18 mouse cellular contexts compared by ENCODE assay signal in the genomic region with DNA sequence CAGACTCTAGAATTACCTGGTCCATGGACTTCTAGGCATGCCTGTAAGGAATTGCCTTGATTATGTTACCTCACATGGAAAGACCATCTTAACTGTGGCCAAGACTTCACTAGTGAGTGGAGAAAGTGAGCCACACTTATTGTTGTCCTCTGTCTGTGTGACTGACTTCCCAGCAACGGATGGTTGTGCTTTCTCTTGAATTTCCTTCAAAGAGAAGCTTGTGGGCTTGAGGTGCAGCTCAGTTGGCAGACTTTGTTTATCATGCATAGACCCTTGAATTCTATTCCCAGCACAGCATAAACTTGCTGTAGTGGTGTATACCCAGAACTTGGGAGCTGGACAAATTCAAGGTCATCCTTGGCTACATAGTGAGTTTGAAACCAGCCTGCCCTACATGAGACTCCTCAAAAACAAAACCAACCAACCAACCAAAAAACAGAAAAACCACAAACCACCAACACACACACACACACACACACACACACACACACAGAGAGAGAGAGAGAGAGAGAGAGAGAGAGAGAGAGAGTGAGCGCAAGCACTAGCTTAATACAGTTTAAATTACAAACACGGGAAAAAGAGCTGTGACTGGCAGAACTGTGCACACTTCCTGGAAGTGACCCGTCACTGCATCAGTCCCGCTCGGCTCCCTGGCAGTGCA. TPM values are rescaled to one million over a fixed set of nuclear protein-coding genes. Genes with fewer than 3 reads are reported as not detected.
DNase-seq lines count a peak whose midpoint lies in the region; ATAC-seq and TF ChIP-seq lines count a peak whose summit lies in the region.
"Had no signal": no experiment of that assay in that cellular context is flagged by ENCODE, and none has a peak within 500 bp of the region (broad histone marks: within the 10 kb centered on the region; RNA-seq: fewer than 3 reads in every experiment).

No protein-coding gene starts in this region.

- H3K4me3 ChIP-seq in bone marrow, adult 2 months (replicated peaks; ENCODE audit: control insufficient read depth, low read depth, low read length) = no peak overlapping the region
- H3K4me3 ChIP-seq in cerebellum, adult 2 months (replicated peaks; ENCODE audit: insufficient read depth, low read depth, low read length) = no peak overlapping the region
- H3K4me3 ChIP-seq: embryonic facial prominence, embryonic 12.5 days; heart, embryonic 15.5 days; limb, embryonic 13.5 days; lung, embryonic 15.5 days; stomach, embryonic 15.5 days had no signal

- peak; percentile 81 for DNase-seq in heart, adult 11 months
- DNase-seq in heart, postnatal 25 days (ENCODE audit: low spot score) = no peak
- peak; percentile 72 for DNase-seq in thymus, postnatal 0 days (ENCODE audit: low spot score)
- no peak for DNase-seq in frontal cortex, postnatal 10 days (ENCODE audit: low spot score in 2 of 2)
- DNase-seq in layer of hippocampus, postnatal 10 days (ENCODE audit: low spot score in 2 of 2) = no peak
- DNase-seq in cerebellum, adult 2 months = no peak
- DNase-seq: cerebellum, postnatal 14 days; gastrocnemius, postnatal 14 days; kidney, postnatal 10 days; midbrain, embryonic 14.5 days had no signal

- 10% methylated on average over 6 of the region's 6 CpGs for WGBS in bone marrow, adult 2 months
- 85% methylated on average over 6 of the region's 6 CpGs for WGBS in cerebellum, adult 2 months

- no peaks in the 10 kb centered on the region for H3K27me3 ChIP-seq in cerebellum, adult 2 months (ENCODE audit: control insufficient read depth, insufficient read depth, low read length)
- H3K27me3 ChIP-seq: embryonic facial prominence, embryonic 12.5 days; heart, embryonic 15.5 days; limb, embryonic 13.5 days; lung, embryonic 15.5 days; stomach, embryonic 15.5 days had no signal

- no peak for TF ChIP-seq CTCF in bone marrow, adult 2 months (IDR thresholded peaks at IDR 0.05; ENCODE audit: control insufficient read depth, insufficient read depth, low read length)
- TF ChIP-seq CTCF in cerebellum, adult 2 months (IDR thresholded peaks at IDR 0.05; ENCODE audit: borderline replicate concordance, insufficient read depth, low read depth, low read length) = no peak

- TF ChIP-seq POLR2A in bone marrow, adult 2 months (IDR thresholded peaks at IDR 0.05; ENCODE audit: borderline replicate concordance, control insufficient read depth, low read depth, low read length) = 0 out of 2 replicates have a peak, but pooled peaks have one; percentile 43
- no peak for TF ChIP-seq POLR2A in cerebellum, adult 2 months (IDR thresholded peaks at IDR 0.05; ENCODE audit: borderline replicate concordance, insufficient read depth, low read length)

- intact Hi-C loops in heart, postnatal 25 days (cut with DNase I) = no loop called here

- H3K27ac ChIP-seq in bone marrow, adult 2 months (ENCODE audit: control insufficient read depth, insufficient read depth, low read depth, low read length, poor library complexity) = peak overlapping the region; percentile 21
- H3K27ac ChIP-seq in cerebellum, adult 2 months (ENCODE audit: insufficient read depth, low read length) = no peak overlapping the region
- H3K27ac ChIP-seq: embryonic facial prominence, embryonic 12.5 days; heart, embryonic 15.5 days; limb, embryonic 13.5 days; lung, embryonic 15.5 days; stomach, embryonic 15.5 days had no signal

- peak; percentile 69 for ATAC-seq in megakaryocyte progenitor cell, adult 5-6 weeks (replicated peaks; ENCODE audit: poor library complexity)
- ATAC-seq: intestine, embryonic 16.5 days had no signal

- no peaks in the 10 kb centered on the region for H3K4me1 ChIP-seq in bone marrow, adult 2 months (ENCODE audit: control insufficient read depth, insufficient read depth, low read length)
- H3K4me1 ChIP-seq in cerebellum, adult 2 months (ENCODE audit: control insufficient read depth, insufficient read depth, low read length) = peaks cover 18% of the 10 kb centered on the region; the same call in 1 of the 2 replicates
- H3K4me1 ChIP-seq: embryonic facial prominence, embryonic 12.5 days; limb, embryonic 13.5 days; lung, embryonic 15.5 days; stomach, embryonic 15.5 days had no signal

RNA-seq across cellular contexts. Expression of a gene that starts 26.1 kb away (rescaled TPM):
- 10 to 100 TPM; 20.5 to 26.0 TPM for total RNA-seq in heart, postnatal 25 days (2021)
- 11.8 and 20.1 TPM in 2 replicates for polyA plus RNA-seq in bone marrow, adult 2 months (2011; ENCODE audit: insufficient read depth, insufficient read length, low replicate concordance, missing spikeins)
- total RNA-seq in megakaryocyte progenitor cell, adult 5-6 weeks (2015) = 26.3 and 28.4 TPM in 2 replicates
- total RNA-seq in megakaryocyte progenitor cell, adult 5-6 weeks (2017) = 10.9 and 12.6 TPM in 2 replicates
- 58.7 and 61.6 TPM in 2 replicates for polyA plus RNA-seq in thymus, postnatal 0 days (2015; fragmentation: Nextera tagmentation; extraction: Ambion mirVana)
- total RNA-seq in layer of hippocampus, postnatal 10 days (2021) = 10 to 100 TPM; 41.9 to 42.2 TPM
- polyA plus RNA-seq in cerebellum, adult 2 months (2012; rRNA removed) = 33.3 and 33.6 TPM in 2 replicates

RNA-seq across cellular contexts. Expression of a gene that starts 36.3 kb away (rescaled TPM):
- 10 to 100 TPM; 76.4 to 89.1 TPM for total RNA-seq in heart, postnatal 25 days (2021)
- polyA plus RNA-seq in bone marrow, adult 2 months (2011; ENCODE audit: insufficient read depth, insufficient read length, low replicate concordance, missing spikeins) = 36.1 and 59.2 TPM in 2 replicates
- total RNA-seq in megakaryocyte progenitor cell, adult 5-6 weeks (2015) = 22.1 and 25.9 TPM in 2 replicates
- total RNA-seq in megakaryocyte progenitor cell, adult 5-6 weeks (2017) = 24.7 and 25.1 TPM in 2 replicates
- 36.8 and 37.0 TPM in 2 replicates for polyA plus RNA-seq in thymus, postnatal 0 days (2015; fragmentation: Nextera tagmentation; extraction: Ambion mirVana)
- 10 to 100 TPM; 50.2 to 56.5 TPM for total RNA-seq in layer of hippocampus, postnatal 10 days (2021)
- polyA plus RNA-seq in cerebellum, adult 2 months (2012; rRNA removed) = 155 and 160 TPM in 2 replicates

Comparison
In these comparisons a context has a peak if more than half of its experiments do, and no peak if none do; other contexts are left out.
1. DNase-seq: peak in heart, adult 11 months (single experiment) and thymus, postnatal 0 days (single experiment); none in heart, postnatal 25 days (single experiment), frontal cortex, postnatal 10 days (0 of 2), layer of hippocampus, postnatal 10 days (0 of 2) and cerebellum, adult 2 months (0 of 2).